Mouse (Mus musculus) megakaryocyte, embryonic 14.5 days (primary cell): ENCODE results near the gene Gm6760. TPM values are rescaled to one million over a fixed set of nuclear protein-coding genes. Genes with fewer than 3 reads are reported as not detected.

Source experiments
- H3K27me3 ChIP-seq: replicated peaks from 2 replicates; pipeline ENCODE3; 2012; ENCODE audit warnings: inconsistent platforms
- H3K36me3 ChIP-seq: replicated peaks from 2 replicates; pipeline ENCODE3; 2012; ENCODE audit warnings: low read length, inconsistent platforms, mixed read lengths
- H3K4me1 ChIP-seq: 2 replicates; pipeline ENCODE4 v1.6.1; 2012; ENCODE audit warnings: inconsistent platforms
- H3K4me3 ChIP-seq: replicated peaks from 2 replicates; pipeline ENCODE3; 2012; ENCODE audit warnings: moderate library complexity, mild to moderate bottlenecking, inconsistent platforms
- H3K9me3 ChIP-seq: 2 replicates; pipeline ENCODE4 v1.6.1; 2012; ENCODE audit warnings: inconsistent platforms
- FLI1 ChIP-seq: IDR thresholded peaks from 2 replicates; pipeline ENCODE4 v1.6.1; 2012; ENCODE audit warnings: low read length, inconsistent platforms, mixed read lengths
- GATA1 ChIP-seq: IDR thresholded peaks from 3 replicates; pipeline ENCODE4 v1.6.1; 2012; ENCODE audit warnings: mixed read lengths, low read length, inconsistent platforms, borderline replicate concordance
- polyA plus RNA-seq: library from polyadenylated mRNA; stranded (reverse); fragments of >175 nt; gene quantifications from 2 replicates; pipeline ENCODE4 v1.2.3, GENCODE M21; 2012; ENCODE audit warnings: low replicate concordance; ENCODE audit not compliant: insufficient read depth

Gm6760 gene
- not detected in 2 replicates for polyA plus RNA-seq

DNA sequence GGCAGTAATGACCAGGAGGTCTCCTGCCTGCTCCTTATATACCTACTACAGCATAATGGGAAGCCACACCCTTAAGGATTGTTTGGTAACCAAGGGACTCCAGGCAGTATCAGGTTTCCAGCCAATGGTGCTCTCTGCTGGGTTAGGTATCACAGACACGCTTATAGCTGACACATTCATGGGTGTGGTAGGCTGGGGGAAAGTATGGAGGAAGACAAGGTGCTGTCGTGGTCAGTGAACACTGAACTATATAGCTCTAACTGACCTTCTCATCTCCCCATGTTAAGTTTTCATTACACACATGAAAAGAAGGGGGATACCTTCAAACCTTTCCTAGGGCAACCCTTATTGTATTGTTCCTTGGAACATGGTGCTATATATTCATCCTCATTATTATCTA, at the start of gene Gm6760:
Gene Gm6760, minus strand, starts transcription at position 101 of the 400 bp plus-strand sequence.
- Histone ChIP-seq H3K9me3 (no peaks in the 10 kb centered on the region), H3K27me3 (no peaks in the 10 kb centered on the region), H3K4me3 (no peak within 1 kb of the TSS), H3K4me1 (no peaks in the 10 kb centered on the region), H3K36me3 (no peaks in the 10 kb centered on the region)
- TF ChIP-seq GATA1 (no peak), FLI1 (no peak)

DNA sequence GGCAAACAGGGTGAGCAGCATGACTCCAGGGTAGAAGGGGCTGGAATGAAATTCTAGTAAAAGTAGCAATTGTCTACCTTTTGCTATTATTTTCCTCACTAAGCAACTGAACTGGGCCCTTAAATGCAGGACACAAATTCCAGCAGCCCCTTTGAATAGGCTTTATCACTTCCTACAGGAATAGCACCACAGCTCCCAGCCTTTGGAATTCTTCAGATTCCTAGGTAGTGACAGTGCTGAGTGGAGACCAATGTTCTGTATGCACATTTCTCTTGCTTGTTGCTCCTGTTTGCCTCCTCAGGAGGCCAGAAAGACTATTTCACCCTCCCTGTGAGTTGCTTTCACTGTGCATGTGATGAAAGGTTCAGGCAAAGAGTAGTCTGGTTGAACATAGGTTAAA, 29.2 kb upstream of the Gm6760 start:
- no peak for TF ChIP-seq GATA1
- no peak for TF ChIP-seq FLI1
- no peaks in the 10 kb centered on the region for H3K9me3 ChIP-seq
- no peaks in the 10 kb centered on the region for H3K4me1 ChIP-seq
- no peaks in the 10 kb centered on the region for H3K27me3 ChIP-seq
- no peaks in the 10 kb centered on the region for H3K36me3 ChIP-seq
- no peak overlapping the region for H3K4me3 ChIP-seq

DNA sequence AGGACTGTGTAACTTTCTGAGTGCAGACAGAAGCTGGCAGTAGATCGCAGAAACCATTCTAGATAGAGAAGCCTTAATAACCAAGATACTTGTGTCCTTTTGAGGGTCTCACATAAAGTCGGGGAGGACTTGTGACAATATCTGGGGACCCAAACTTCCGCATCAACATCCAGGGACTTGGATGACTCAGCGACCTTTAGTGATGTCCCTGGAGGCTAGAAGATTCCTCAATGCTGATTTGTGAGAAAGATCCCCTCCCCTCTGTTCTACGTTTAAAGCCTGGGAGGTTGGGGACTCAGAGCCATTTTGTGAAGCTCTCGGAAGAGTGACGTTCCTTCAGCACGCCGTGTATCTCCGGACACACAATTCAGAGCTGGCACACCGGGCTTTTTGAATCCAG, 21.2 kb upstream of the Gm6760 start, which contains the start of gene 3830417A13Rik:
Gene 3830417A13Rik, plus strand, starts transcription at position 301 of the 400 bp plus-strand sequence.
- TF ChIP-seq FLI1, result no peak
- no peak for TF ChIP-seq GATA1
- Histone ChIP-seq H3K9me3 (no peaks in the 10 kb centered on the region), H3K4me1 (no peaks in the 10 kb centered on the region), H3K36me3 (no peaks in the 10 kb centered on the region), H3K27me3 (no peaks in the 10 kb centered on the region), H3K4me3 (no peak within 1 kb of the TSS)

Other genes with a start within 250 kb of the Gm6760 start
- gene 3830417A13Rik, start 21.4 kb upstream of the Gm6760 start, polyA plus RNA-seq, result not detected in 2 replicates
- not detected in 2 replicates for gene Slitrk4, start 124.8 kb upstream of the Gm6760 start, polyA plus RNA-seq